Mouse (Mus musculus) duodenum, adult 2 months (tissue): ENCODE measurements around the gene 2310009B15Rik. TPM values are rescaled to one million over a fixed set of nuclear protein-coding genes. Genes with fewer than 3 reads are reported as not detected.

Experiments
- polyA plus RNA-seq: library from polyadenylated mRNA; depleted of rRNA; stranded (reverse); fragments of >200 nt; gene quantifications from 2 replicates; pipeline ENCODE4 v1.2.3, GENCODE M21; 2012; ENCODE audit warnings: low replicate concordance; rRNA removed

The 2310009B15Rik gene
- 17.4 and 27.9 TPM in 2 replicates for polyA plus RNA-seq

DNA sequence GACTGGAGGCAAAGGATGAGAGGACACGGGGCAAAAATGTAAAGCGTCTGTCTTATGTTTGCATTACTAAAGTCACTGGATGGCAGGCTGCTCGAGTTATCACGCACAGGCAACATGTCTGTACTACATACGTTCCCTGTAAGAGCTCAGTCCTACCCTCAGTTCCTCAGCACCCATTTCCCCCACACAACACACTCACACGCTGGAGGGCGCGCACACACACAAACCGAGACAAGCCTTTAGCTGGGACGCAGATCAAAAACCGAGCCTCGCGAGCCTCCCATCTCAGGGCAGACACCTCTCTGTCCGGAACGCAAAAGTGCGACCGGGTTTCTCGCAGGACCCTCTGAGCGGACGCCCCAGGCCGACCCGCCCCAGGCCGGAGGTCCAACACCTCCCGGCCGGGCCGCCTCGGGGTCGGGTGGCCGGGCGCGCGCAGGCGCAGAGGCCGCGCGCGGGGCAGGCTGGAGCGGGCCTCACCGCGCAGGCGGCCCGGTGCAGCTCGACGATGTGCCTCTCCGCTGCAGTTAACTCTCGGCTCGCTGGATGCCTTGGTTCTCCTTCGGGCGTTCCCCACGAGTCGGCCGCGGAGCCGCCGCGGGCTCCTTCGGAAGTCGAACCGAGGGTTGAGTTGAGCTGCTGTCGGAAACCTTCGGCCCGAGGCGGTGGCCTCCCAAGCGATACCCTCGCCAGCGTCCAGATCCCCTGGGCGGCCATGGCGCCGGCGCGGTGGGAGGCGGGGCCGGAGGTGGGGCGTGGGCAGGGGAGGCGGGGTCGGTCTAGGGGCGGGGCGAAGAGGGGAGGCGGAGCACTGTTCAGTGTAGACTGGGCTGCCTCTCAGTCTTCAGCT is at the start of gene 2310009B15Rik:
TSS of gene 2310009B15Rik (minus strand) at position 752 of the 850 bp plus-strand sequence.

DNA sequence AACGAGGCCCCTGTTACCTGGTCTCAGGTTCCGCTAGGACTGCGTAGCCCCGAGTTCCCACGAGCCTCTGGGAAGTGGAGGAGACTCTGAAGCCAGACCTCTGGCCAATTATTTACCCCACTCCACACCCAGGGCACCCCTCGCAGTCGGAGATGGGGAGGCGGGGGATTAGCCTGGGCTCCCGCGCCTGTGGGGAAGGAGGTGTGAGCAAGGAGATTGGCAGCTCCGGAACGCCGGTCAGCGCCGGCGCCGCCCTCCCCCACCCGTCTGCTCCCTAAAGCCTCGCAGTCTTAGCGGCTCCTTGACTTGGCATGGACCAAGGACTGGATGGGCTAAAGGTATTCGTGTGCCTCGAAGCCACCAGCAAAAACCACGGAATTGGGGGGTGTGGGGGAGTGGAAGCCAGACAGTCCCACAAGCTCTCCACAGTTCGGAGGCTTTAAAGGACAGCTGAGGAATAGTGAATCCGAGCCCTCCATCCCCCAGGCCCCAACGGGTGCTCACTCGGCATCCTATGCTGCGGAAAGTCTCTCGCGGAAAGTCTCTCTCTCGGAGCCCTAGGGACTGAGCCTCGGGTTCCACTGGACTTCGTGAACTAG is 8.0 kb downstream of the 2310009B15Rik start, which contains the start of gene Lhx9:
TSS of gene Lhx9 (minus strand) at position 67 of the 599 bp plus-strand sequence.

Other genes with a start within 250 kb of the 2310009B15Rik start
- 1.5 TPM in 2 replicates for gene Nek7, start 236.7 kb downstream of the 2310009B15Rik start, polyA plus RNA-seq
- 0.04 TPM in 1 of 2 replicates, not detected in the other for gene Lhx9, start 8.3 kb downstream of the 2310009B15Rik start, polyA plus RNA-seq
- gene Dennd1b, start 106.6 kb upstream of the 2310009B15Rik start, polyA plus RNA-seq = 2.8 and 4.5 TPM in 2 replicates